Mouse (Mus musculus) intestine, embryonic 16.5 days (tissue): ENCODE data around the gene Tmem209. TPM values are rescaled to one million over a fixed set of nuclear protein-coding genes. Genes with fewer than 3 reads are reported as not detected.

ENCODE experiments used
- ATAC-seq: fragments of 200-750 bp; cut with Nextera tagmentation; 2 replicates; pipeline ENCODE4 v1.8.0; 2017; ENCODE audit warnings: moderate TSS enrichment, moderate library complexity
- H3K27ac ChIP-seq: fragments of 300-500 bp; sonication (generic); 2 replicates; pipeline ENCODE4 v1.5.1; 2014; ENCODE audit warnings: mild to moderate bottlenecking, low read length
- H3K27me3 ChIP-seq: fragments of 300-500 bp; sonication (generic); replicated peaks from 2 replicates; pipeline ENCODE4 v1.6.1; 2014; ENCODE audit warnings: low read length, control low read depth, mixed read lengths; ENCODE audit not compliant: control insufficient read depth, insufficient read depth
- H3K36me3 ChIP-seq: fragments of 300-500 bp; sonication (generic); 2 replicates; pipeline ENCODE4 v1.6.1; 2014; ENCODE audit warnings: low read length, control low read depth; ENCODE audit not compliant: control insufficient read depth, insufficient read depth
- H3K4me1 ChIP-seq: fragments of 300-500 bp; sonication (generic); 2 replicates; pipeline ENCODE4 v1.6.1; 2014; ENCODE audit warnings: low read length, control low read depth, mixed read lengths; ENCODE audit not compliant: control insufficient read depth, insufficient read depth
- H3K4me2 ChIP-seq: fragments of 300-500 bp; sonication (generic); 2 replicates; pipeline ENCODE4 v1.6.1; 2014; ENCODE audit warnings: low read depth, low read length, control low read depth
- H3K4me3 ChIP-seq: fragments of 300-500 bp; sonication (generic); 2 replicates; pipeline ENCODE4 v1.5.1; 2014; ENCODE audit warnings: mild to moderate bottlenecking, low read length
- H3K9ac ChIP-seq: fragments of 300-500 bp; sonication (generic); 2 replicates; pipeline ENCODE4 v1.6.1; 2014; ENCODE audit warnings: low read depth, low read length
- H3K9me3 ChIP-seq: fragments of 300-500 bp; sonication (generic); 2 replicates; pipeline ENCODE4 v1.6.1; 2016; ENCODE audit warnings: low read length, control low read depth; ENCODE audit not compliant: control insufficient read depth
- WGBS: fragments of 180-500 bp; shearing (Covaris S2); extraction: QIAGEN DNeasy Blood & Tissue Kit; methylation state at CpG from one replicate; pipeline ENCODE4 v1.1.7; 2014; 5-methylcytosine and 5-hydroxymethylcytosine counted together
- polyA plus RNA-seq: library from polyadenylated mRNA; unstranded; fragments of >200 nt; fragmentation: Nextera tagmentation; extraction: Ambion mirVana; gene quantifications from 2 replicates; pipeline ENCODE4 v1.2.1, GENCODE M21; 2015

Tmem209 gene
- polyA plus RNA-seq, 1 experiment from 2014 or later = 34.0 TPM

DNA sequence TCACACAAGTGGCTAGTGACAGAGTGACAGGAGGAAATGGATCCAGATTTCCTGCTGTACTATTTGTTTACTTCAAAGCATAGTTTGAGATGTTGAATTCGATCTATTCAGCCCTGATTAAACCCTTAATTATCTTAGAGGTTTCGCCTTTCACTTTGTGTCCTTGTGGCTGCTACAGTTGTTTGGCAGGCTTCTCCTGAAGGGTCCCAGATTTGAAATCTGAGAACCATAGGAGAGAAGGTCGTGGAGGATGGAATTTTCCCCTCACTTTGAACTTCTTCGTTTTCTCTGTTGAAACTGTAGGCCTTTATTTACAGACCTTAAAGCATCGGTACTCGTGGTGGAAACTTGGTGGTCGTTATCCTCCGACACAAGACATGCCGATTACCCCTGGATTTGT lies 4.7 kb upstream of the Tmem209 start:
- no peaks in the 10 kb centered on the region for H3K36me3 ChIP-seq
- H3K4me1 ChIP-seq = peaks cover 9% of the 10 kb centered on the region
- no peak overlapping the region for H3K27ac ChIP-seq
- WGBS = 16% methylated on average over 9 of the region's 9 CpGs
- H3K4me3 ChIP-seq = no peak overlapping the region
- H3K27me3 ChIP-seq = no peaks in the 10 kb centered on the region
- H3K9ac ChIP-seq = no peak overlapping the region
- no peaks in the 10 kb centered on the region for H3K9me3 ChIP-seq
- no peak for ATAC-seq
- H3K4me2 ChIP-seq = no peak overlapping the region

DNA sequence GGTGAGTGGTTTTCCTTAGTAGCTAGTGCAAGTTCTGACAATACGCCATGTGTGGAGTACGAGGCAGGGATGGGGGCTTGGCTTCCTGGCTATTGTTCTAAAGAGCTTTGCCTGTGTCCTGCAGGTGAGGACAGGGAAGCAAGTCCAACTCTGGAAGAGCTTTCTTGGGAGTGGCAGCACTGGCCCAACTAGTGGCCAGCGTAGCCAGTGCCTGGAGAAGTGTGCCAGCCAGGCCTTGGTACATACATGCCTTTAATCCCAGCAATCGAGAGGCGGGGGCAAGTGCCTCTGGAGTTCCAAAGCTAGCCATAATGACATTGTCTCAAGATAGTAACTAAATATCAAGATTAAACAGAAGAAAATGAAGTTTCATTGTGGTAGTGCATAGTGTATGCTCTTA lies 708 bp upstream of the Tmem209 start:
- 70% methylated on average over 5 of the region's 5 CpGs for WGBS
- 0 out of 2 replicates have a peak, but pooled peaks have one; percentile 16 for ATAC-seq
- peak overlapping the region; percentile 46 for H3K4me2 ChIP-seq

DNA sequence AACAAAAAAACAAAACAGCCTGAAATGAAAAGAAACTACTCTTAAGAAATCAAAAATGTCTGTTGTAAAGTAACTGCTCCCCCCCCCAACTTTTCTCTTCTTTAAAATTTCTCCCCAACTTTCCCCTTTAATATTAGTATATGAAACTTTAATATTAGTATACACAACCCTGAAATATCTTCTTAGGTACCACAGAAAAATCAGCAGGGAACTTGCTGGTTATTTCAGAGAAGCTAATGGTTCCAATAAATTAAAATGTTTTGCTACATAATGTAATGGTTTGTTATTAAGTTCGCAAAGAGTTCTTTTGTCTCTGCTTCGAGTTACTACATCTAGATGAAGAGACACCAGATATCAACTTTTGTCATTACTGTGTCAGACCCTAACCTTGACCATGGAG lies 759 bp downstream of the Tmem209 start:
- Histone ChIP-seq H3K27me3 (no peaks in the 10 kb centered on the region), H3K9me3 (no peaks in the 10 kb centered on the region), H3K27ac (peak overlapping the region; percentile 97), H3K4me2 (peak overlapping the region; percentile 62), H3K4me1 (peaks cover 4% of the 10 kb centered on the region), H3K9ac (peak overlapping the region; percentile 84), H3K36me3 (peaks cover 5% of the 10 kb centered on the region; the same call in 1 of the 2 replicates), H3K4me3 (peak overlapping the region; percentile 67)
- WGBS = 4% methylated on average over 2 of the region's 2 CpGs
- no peak for ATAC-seq

More for the DNA sequence above, 708 bp upstream of the Tmem209 start:
- no peak overlapping the region for H3K9ac ChIP-seq
- no peak overlapping the region for H3K4me3 ChIP-seq
- no peaks in the 10 kb centered on the region for H3K27me3 ChIP-seq
- H3K27ac ChIP-seq = peak overlapping the region; percentile 70
- peaks cover 2% of the 10 kb centered on the region; the same call in 1 of the 2 replicates for H3K36me3 ChIP-seq
- no peaks in the 10 kb centered on the region for H3K9me3 ChIP-seq
- peaks cover 9% of the 10 kb centered on the region for H3K4me1 ChIP-seq

DNA sequence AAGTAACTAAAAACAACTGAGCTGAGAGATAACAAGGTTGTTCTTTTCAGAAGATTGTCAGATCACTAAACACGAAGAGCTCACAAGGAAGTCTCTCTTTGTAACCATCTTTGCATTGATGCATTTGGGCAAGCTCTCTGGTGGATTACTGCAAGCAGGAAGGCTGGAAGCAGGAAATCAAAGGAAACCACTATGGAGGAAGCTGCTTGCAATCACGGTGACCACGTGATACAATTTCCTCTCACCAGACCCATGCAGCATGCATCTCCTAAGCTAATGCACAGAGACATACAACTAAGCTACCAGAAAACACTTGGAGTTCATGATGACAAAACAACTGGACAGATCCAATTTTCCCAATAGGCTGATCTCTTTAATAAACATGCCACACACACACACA lies 10.5 kb downstream of the Tmem209 start:
- Histone ChIP-seq H3K4me2 (no peak overlapping the region), H3K9ac (no peak overlapping the region), H3K9me3 (no peaks in the 10 kb centered on the region), H3K4me3 (no peak overlapping the region), H3K27me3 (no peaks in the 10 kb centered on the region), H3K36me3 (peaks cover 6% of the 10 kb centered on the region; the same call in 1 of the 2 replicates), H3K27ac (no peak overlapping the region), H3K4me1 (no peaks in the 10 kb centered on the region)
- WGBS = 75% methylated on average over 3 of the region's 3 CpGs
- no peak for ATAC-seq

DNA sequence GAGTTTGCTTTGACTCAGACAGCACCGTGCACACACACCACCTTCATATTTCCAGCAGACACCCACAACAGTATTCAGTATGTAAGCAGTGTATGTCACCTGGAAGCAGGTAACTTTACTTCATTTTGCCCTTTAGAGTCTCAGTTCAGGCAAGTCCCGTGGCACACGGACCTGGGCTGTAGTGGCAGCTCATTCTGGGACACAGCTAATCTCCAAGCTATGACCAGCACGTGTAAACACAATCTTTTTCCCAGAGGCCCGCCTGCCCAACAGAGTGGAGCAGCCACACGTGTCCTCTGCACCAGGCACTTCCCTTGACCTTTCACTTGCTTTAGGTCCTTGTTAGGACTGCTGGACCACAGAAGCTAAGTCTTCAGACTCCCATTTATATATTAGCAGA lies 23.1 kb downstream of the Tmem209 start:
- 0 out of 2 replicates have a peak, but pooled peaks have one; percentile 26 for ATAC-seq
- Histone ChIP-seq H3K27me3 (no peaks in the 10 kb centered on the region), H3K9ac (no peak overlapping the region), H3K4me2 (no peak overlapping the region), H3K4me1 (no peaks in the 10 kb centered on the region), H3K4me3 (no peak overlapping the region), H3K9me3 (no peaks in the 10 kb centered on the region), H3K36me3 (peaks cover 24% of the 10 kb centered on the region), H3K27ac (no peak overlapping the region)
- 84% methylated on average over 6 of the region's 6 CpGs for WGBS

DNA sequence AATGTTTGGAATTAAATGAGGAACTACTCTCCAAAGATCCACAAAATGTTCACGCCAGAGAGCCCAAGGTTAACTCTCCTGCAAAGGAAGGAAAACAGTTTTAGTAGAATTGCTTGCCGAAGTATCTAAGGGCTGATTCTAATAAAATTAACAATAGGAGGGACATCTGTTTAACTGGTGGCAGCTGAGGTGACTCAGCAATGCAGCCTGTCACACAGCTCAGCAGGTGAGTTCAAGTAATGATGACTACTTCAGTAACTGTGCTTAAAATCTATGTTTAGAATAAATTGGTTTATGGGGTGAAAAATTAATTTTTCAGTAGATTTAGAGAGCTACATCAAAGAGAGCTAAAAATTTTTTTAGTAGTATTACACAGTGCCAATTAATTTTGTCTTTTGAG lies 26.7 kb downstream of the Tmem209 start:
- Histone ChIP-seq H3K27me3 (no peaks in the 10 kb centered on the region), H3K36me3 (peaks cover 26% of the 10 kb centered on the region), H3K4me2 (no peak overlapping the region), H3K9me3 (no peaks in the 10 kb centered on the region), H3K27ac (no peak overlapping the region), H3K4me1 (no peaks in the 10 kb centered on the region), H3K9ac (no peak overlapping the region), H3K4me3 (no peak overlapping the region)
- WGBS = 83% methylated on average over 2 of the region's 2 CpGs
- no peak for ATAC-seq

DNA sequence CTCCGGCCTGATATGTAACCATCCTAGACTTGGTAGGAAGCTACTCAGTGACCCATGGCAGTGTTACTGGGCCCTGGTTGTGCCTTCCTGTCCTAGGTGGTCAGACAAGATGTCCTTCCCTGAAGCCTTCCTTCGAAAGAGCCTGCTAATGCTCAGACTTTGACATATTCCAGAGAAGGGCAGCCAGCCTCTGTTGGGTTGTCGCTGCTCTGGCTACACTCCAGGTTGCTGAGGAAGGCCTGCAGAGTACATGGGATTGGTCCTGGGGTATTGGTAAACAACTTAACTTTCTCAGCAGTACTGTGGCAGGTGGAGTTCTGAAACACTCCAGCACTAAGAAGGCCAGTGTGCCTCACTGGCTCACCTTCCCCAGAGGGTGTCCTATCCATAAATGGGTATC lies 30.2 kb downstream of the Tmem209 start:
- peaks cover 15% of the 10 kb centered on the region for H3K4me1 ChIP-seq
- WGBS = 72% methylated on average over 3 of the region's 3 CpGs
- peaks cover 8% of the 10 kb centered on the region for H3K36me3 ChIP-seq
- no peak overlapping the region for H3K27ac ChIP-seq
- H3K9ac ChIP-seq = no peak overlapping the region
- no peaks in the 10 kb centered on the region for H3K27me3 ChIP-seq
- H3K4me3 ChIP-seq = no peak overlapping the region
- no peak overlapping the region for H3K4me2 ChIP-seq
- no peak for ATAC-seq
- H3K9me3 ChIP-seq = no peaks in the 10 kb centered on the region

DNA sequence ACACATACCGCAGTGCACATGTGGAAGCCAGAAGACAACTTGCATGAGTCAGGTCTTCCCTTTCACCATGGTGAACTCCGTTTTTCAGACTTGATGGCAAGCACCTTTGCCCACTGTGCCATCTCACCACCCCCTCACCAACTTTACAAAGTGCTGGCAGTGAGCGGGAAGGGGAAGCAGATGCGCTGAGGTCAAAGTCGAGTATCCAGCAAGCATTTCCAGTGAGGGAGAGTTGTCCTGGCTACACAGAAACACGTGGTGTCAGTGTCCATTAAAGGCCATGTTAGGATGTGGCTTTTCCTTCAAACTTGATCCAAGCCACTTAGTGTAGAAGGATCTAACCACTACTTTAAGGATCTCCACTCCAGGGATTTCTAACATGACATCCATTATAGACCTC lies 31.8 kb downstream of the Tmem209 start:
- Histone ChIP-seq H3K36me3 (peaks cover 8% of the 10 kb centered on the region), H3K9me3 (no peaks in the 10 kb centered on the region), H3K4me2 (no peak overlapping the region), H3K27me3 (no peaks in the 10 kb centered on the region), H3K9ac (no peak overlapping the region), H3K4me3 (no peak overlapping the region), H3K27ac (peak overlapping the region; percentile 62; the same call in 1 of the 2 replicates), H3K4me1 (peaks cover 15% of the 10 kb centered on the region)
- 76% methylated on average over 6 of the region's 6 CpGs for WGBS
- ATAC-seq = no peak

DNA sequence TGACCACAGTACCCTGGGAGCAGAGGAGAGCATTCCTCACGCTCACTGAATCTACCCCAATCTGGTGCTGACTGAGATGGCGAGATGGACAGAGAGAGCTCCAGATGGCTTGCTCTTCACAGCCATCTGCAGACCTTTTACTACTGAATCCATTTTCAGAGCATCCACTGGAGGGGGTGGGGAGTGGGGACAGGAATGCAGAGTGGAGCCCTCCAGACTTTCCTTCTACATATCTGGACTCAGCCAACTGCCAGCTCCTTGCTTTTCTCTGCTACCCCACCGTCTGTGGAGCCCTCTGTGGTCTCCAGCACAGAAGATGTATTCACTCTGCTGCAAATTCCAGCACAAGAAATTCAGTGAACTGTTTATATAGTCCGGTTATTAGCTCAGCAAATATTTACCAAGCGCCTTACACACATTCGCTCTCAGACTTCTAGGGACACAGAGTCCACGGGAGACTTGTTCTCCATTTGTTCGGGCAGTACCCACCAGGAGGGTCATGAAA lies 32.3 kb downstream of the Tmem209 start:
- Histone ChIP-seq H3K9me3 (no peaks in the 10 kb centered on the region), H3K4me1 (peaks cover 15% of the 10 kb centered on the region), H3K27me3 (no peaks in the 10 kb centered on the region), H3K27ac (peak overlapping the region; percentile 62; the same call in 1 of the 2 replicates), H3K4me2 (no peak overlapping the region), H3K9ac (peak overlapping the region; percentile 1; the same call in 1 of the 2 replicates), H3K4me3 (no peak overlapping the region), H3K36me3 (peaks cover 4% of the 10 kb centered on the region; the same call in 1 of the 2 replicates)
- 46% methylated on average over 8 of the region's 8 CpGs for WGBS
- ATAC-seq = peak; percentile 79
